Mouse (Mus musculus) lung, embryonic 14.5 days (tissue): ENCODE results near the gene Itgb2. TPM values are rescaled to one million over a fixed set of nuclear protein-coding genes. Genes with fewer than 3 reads are reported as not detected.

Source experiments
- ATAC-seq: fragments of 200-750 bp; cut with Nextera tagmentation; 2 replicates; pipeline ENCODE4 v1.8.0; 2017; ENCODE audit warnings: mild to moderate bottlenecking, moderate TSS enrichment, moderate library complexity; ENCODE audit not compliant: insufficient read depth
- DNase-seq: peaks from one replicate; pipeline ENCODE4 v3.0.0-alpha.2; 2015
- H3K27ac ChIP-seq: fragments of 300-500 bp; sonication (generic); 2 replicates; pipeline ENCODE4 v1.5.1; 2014; ENCODE audit warnings: low read depth, mild to moderate bottlenecking, moderate library complexity
- H3K27me3 ChIP-seq: fragments of 300-500 bp; sonication (generic); 2 replicates; pipeline ENCODE4 v1.6.1; 2014; ENCODE audit warnings: low read length, control low read depth; ENCODE audit not compliant: insufficient read depth
- H3K36me3 ChIP-seq: fragments of 300-500 bp; sonication (generic); 2 replicates; pipeline ENCODE4 v1.6.1; 2014; ENCODE audit warnings: control low read depth; ENCODE audit not compliant: insufficient read depth
- H3K4me1 ChIP-seq: fragments of 300-500 bp; sonication (generic); 2 replicates; pipeline ENCODE4 v1.6.1; 2014; ENCODE audit warnings: antibody characterized with exemption, control low read depth; ENCODE audit not compliant: insufficient read depth
- H3K4me2 ChIP-seq: fragments of 300-500 bp; sonication (generic); 2 replicates; pipeline ENCODE4 v1.6.1; 2014; ENCODE audit warnings: mild to moderate bottlenecking
- H3K4me3 ChIP-seq: fragments of 300-500 bp; sonication (generic); 2 replicates; pipeline ENCODE4 v1.5.1; 2014; ENCODE audit warnings: low read depth, low read length
- H3K9ac ChIP-seq: fragments of 300-500 bp; sonication (generic); 2 replicates; pipeline ENCODE4 v1.6.1; 2014
- H3K9me3 ChIP-seq: fragments of 300-500 bp; sonication (generic); 2 replicates; pipeline ENCODE4 v1.6.1; 2016; ENCODE audit warnings: low read depth, low read length, control low read depth
- CTCF ChIP-seq: IDR thresholded peaks from 2 replicates; pipeline ENCODE4 v1.5.1; 2016; ENCODE audit warnings: antibody characterized with exemption, low read depth
- WGBS: fragments of 180-500 bp; shearing (Covaris S2); extraction: QIAGEN DNeasy Blood & Tissue Kit; methylation state at CpG from one replicate; pipeline ENCODE4 v1.1.7; 2014; 5-methylcytosine and 5-hydroxymethylcytosine counted together
- polyA plus RNA-seq: library from polyadenylated mRNA; unstranded; fragments of >200 nt; fragmentation: Nextera tagmentation; extraction: Ambion mirVana; gene quantifications from 2 replicates; pipeline ENCODE4 v1.2.1, GENCODE M21; 2014

Itgb2 gene
- polyA plus RNA-seq, 1 experiment from 2014 or later = 2.0 TPM

DNA sequence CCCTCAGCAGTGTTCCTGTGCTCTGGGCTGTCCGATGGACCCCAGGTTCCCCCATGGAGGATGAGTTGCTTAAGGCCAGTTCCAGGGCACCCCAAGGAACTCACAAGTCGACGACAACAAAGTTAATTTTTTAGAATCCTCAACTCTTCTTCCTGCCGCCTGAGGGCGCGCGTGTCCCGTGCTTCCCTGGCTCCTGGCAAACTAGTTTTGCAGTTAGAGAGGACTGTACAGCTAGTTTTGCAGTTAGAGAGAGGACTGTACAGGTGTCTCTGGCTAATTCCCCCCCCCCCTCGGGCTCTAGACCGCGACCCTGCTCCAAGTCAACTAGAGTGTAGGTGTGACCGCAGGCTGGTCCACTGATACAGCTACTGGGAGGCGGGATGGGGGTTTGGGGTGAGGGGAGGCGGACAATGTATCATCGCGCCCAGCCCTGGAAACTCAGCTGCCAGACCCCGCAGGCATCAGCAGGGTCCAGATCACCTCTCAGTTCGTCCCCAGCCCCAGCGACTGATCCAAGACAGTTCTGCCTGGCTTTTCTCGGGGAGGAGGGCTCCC lies 12.9 kb upstream of the Itgb2 start:
- no peak overlapping the region for H3K4me3 ChIP-seq
- DNase-seq = peak; percentile 88
- no peaks in the 10 kb centered on the region for H3K27me3 ChIP-seq
- 20% methylated on average over 20 of the region's 20 CpGs for WGBS
- peak overlapping the region; percentile 68 for H3K4me2 ChIP-seq
- H3K4me1 ChIP-seq = peaks cover 10% of the 10 kb centered on the region
- no peaks in the 10 kb centered on the region for H3K9me3 ChIP-seq
- peaks cover 18% of the 10 kb centered on the region for H3K36me3 ChIP-seq
- peak; percentile 89 for TF ChIP-seq CTCF
- peak; percentile 19; the same call in 1 of the 2 replicates for ATAC-seq
- 0 out of 2 replicates have a peak overlapping the region, but pooled peaks have one; percentile 83 for H3K27ac ChIP-seq
- H3K9ac ChIP-seq = 0 out of 2 replicates have a peak overlapping the region, but pooled peaks have one; percentile 83

DNA sequence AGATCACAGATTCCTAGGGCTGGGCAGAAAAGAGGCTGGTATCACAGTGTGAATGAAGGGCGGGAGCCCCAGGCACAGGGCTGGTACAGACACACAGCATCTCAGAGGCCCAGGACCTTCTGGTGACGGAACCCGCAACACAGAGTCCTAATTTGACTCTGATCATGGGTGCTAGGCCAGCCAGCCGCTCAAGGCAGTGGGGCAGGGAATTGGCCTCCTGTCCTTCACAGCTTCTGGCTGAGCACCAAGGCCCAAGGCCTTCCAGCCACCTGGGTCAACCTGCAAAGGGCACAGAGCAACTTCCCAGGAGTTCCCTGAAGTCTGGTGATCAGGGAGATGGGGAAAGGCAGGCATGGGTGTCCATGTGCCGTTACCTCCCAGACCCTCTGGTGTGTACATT lies 12.3 kb upstream of the Itgb2 start:
- TF ChIP-seq CTCF = no peak
- no peak overlapping the region for H3K4me2 ChIP-seq
- H3K4me1 ChIP-seq = peaks cover 12% of the 10 kb centered on the region
- H3K9ac ChIP-seq = no peak overlapping the region
- no peak for ATAC-seq
- no peaks in the 10 kb centered on the region for H3K27me3 ChIP-seq
- no peak overlapping the region for H3K27ac ChIP-seq
- H3K4me3 ChIP-seq = no peak overlapping the region
- H3K9me3 ChIP-seq = no peaks in the 10 kb centered on the region
- peaks cover 12% of the 10 kb centered on the region; the same call in 1 of the 2 replicates for H3K36me3 ChIP-seq
- 91% methylated on average over 5 of the region's 5 CpGs for WGBS
- no peak for DNase-seq

GRCm38 (mm10) chr10:77519191-77519590 lies 10.9 kb upstream of the Itgb2 start:
- ATAC-seq = no peak

GRCm38 (mm10) chr10:77520497-77520896 lies 9.6 kb upstream of the Itgb2 start:
- Histone ChIP-seq H3K4me3 (no peak overlapping the region), H3K36me3 (no peaks in the 10 kb centered on the region), H3K9me3 (no peaks in the 10 kb centered on the region), H3K4me1 (peaks cover 8% of the 10 kb centered on the region; the same call in 1 of the 2 replicates), H3K9ac (no peak overlapping the region), H3K27ac (no peak overlapping the region), H3K27me3 (no peaks in the 10 kb centered on the region), H3K4me2 (no peak overlapping the region)
- no peak for TF ChIP-seq CTCF
- 83% methylated on average over 5 of the region's 5 CpGs for WGBS
- DNase-seq (no peak), ATAC-seq (no peak)

More at GRCm38 (mm10) chr10:77519191-77519590, 10.9 kb upstream of the Itgb2 start:
- no peak overlapping the region; the same call in 1 of the 2 replicates for H3K9ac ChIP-seq
- H3K4me3 ChIP-seq = no peak overlapping the region
- H3K36me3 ChIP-seq = peaks cover 2% of the 10 kb centered on the region; the same call in 1 of the 2 replicates
- no peak for DNase-seq
- no peaks in the 10 kb centered on the region for H3K9me3 ChIP-seq
- H3K27ac ChIP-seq = no peak overlapping the region
- no peak for TF ChIP-seq CTCF
- H3K4me1 ChIP-seq = peaks cover 12% of the 10 kb centered on the region
- 70% methylated on average over 3 of the region's 3 CpGs for WGBS
- no peak overlapping the region for H3K4me2 ChIP-seq
- H3K27me3 ChIP-seq = no peaks in the 10 kb centered on the region

GRCm38 (mm10) chr10:77522021-77522731 lies 7.9 kb upstream of the Itgb2 start:
- 17% methylated on average over 18 of the region's 18 CpGs for WGBS

DNA sequence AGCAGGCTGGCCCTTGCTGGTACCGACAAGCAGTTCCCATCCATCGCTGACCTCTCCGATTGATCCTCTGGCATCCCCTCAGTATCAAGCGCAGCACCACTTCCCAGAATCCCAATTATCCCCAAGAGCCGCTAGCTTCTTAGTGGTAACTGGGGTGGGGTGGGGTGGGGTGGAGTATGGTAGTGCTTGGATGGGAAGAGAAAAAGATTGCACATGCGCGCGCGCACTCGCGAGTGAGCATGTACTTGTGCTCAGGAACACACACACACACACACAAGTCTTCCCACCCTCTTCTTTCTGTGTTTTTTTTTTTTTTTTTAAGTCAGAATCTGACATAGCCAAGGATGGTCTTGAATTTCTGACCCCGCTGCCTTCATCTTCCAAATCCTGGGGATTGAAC lies 7.3 kb upstream of the Itgb2 start:
- Histone ChIP-seq H3K27ac (no peak overlapping the region), H3K9ac (peak overlapping the region; percentile 27; the same call in 1 of the 2 replicates), H3K4me2 (peak overlapping the region; percentile 58), H3K27me3 (no peaks in the 10 kb centered on the region), H3K36me3 (no peaks in the 10 kb centered on the region), H3K9me3 (no peaks in the 10 kb centered on the region), H3K4me1 (0 out of 2 replicates have a peak, but pooled peaks cover 2% of the 10 kb centered on the region), H3K4me3 (0 out of 2 replicates have a peak overlapping the region, but pooled peaks have one; percentile 16)
- WGBS = 62% methylated on average over 12 of the region's 12 CpGs
- no peak for TF ChIP-seq CTCF
- ATAC-seq = no peak
- no peak for DNase-seq

More at GRCm38 (mm10) chr10:77522021-77522731, 7.9 kb upstream of the Itgb2 start:
- Histone ChIP-seq H3K4me3 (peak overlapping the region; percentile 16), H3K27me3 (no peaks in the 10 kb centered on the region), H3K36me3 (no peaks in the 10 kb centered on the region), H3K4me1 (0 out of 2 replicates have a peak, but pooled peaks cover 2% of the 10 kb centered on the region), H3K4me2 (peak overlapping the region; percentile 58), H3K9me3 (no peaks in the 10 kb centered on the region), H3K9ac (peak overlapping the region; percentile 27; the same call in 1 of the 2 replicates), H3K27ac (no peak overlapping the region)
- ATAC-seq = peak; percentile 42; the same call in 1 of the 2 replicates
- DNase-seq = peak; percentile 21
- no peak for TF ChIP-seq CTCF

DNA sequence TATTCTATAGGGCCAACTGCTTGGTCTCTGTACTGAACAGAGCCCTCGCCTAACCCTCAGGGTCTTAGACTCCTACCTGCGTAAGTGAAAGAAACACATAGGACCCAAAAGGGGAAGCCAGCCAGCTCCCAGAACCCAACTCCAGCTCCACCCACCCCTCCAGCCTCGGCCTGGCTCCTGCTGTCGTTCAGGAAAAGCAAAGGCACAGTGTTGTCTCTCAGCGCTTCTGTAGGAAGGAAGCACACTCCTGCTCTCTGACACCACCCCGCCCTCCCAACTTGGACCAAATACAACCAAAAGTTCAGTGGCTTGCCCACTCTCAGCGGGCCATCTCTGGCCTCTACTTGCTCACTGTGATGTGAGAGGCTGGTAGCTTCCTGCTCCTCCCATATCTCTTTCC lies 6.7 kb upstream of the Itgb2 start:
- DNase-seq = no peak
- no peak overlapping the region for H3K9ac ChIP-seq
- ATAC-seq = no peak
- no peaks in the 10 kb centered on the region for H3K9me3 ChIP-seq
- H3K4me3 ChIP-seq = no peak overlapping the region
- WGBS = 63% methylated on average over 7 of the region's 7 CpGs
- no peak for TF ChIP-seq CTCF
- H3K27ac ChIP-seq = no peak overlapping the region
- no peak overlapping the region for H3K4me2 ChIP-seq
- no peaks in the 10 kb centered on the region for H3K27me3 ChIP-seq
- H3K4me1 ChIP-seq = 0 out of 2 replicates have a peak, but pooled peaks cover 2% of the 10 kb centered on the region
- H3K36me3 ChIP-seq = no peaks in the 10 kb centered on the region
